Mouse (Mus musculus): Measurements from ENCODE around the gene Utp20. TPM values are rescaled to one million over a fixed set of nuclear protein-coding genes. Genes with fewer than 3 reads are reported as not detected.

Gene Utp20
- total RNA-seq, 1 experiment, result 136 TPM

GRCm38 (mm10) chr10:88715621-88716020 is 111.0 kb downstream of the Utp20 start:
- Histone ChIP-seq H3K9ac (ENCODE audit: insufficient read depth, low read depth, low read length, poor library complexity, severe bottlenecking) (no peak overlapping the region), H3K27ac (ENCODE audit: insufficient read depth, low read depth, low read length, poor library complexity, severe bottlenecking) (no peak overlapping the region), H3K36me3 (ENCODE audit: control insufficient read depth, insufficient read depth, low read length, poor library complexity, severe bottlenecking) (no peaks in the 10 kb centered on the region), H3K9me3 (ENCODE audit: control insufficient read depth, insufficient read depth, low read depth, low read length) (no peaks in the 10 kb centered on the region), H3K4me3 (ENCODE audit: insufficient read depth in 1 of 2, low read depth in 1 of 2, low read length in 2 of 2, poor library complexity in 1 of 2, severe bottlenecking in 1 of 2) (no peak overlapping the region), H3K4me1 (ENCODE audit: control insufficient read depth in 2 of 2, insufficient read depth in 2 of 2, low read length in 2 of 2, poor library complexity in 1 of 2) (peaks cover 7 to 9% of the 10 kb centered on the region in 2 experiments; a peak in 2 of 4 replicates)
- no peak for TF ChIP-seq ZNF384 (IDR thresholded peaks at IDR 0.05; ENCODE audit: low read depth, low read length)
- no peak for TF ChIP-seq CHD2 (IDR thresholded peaks at IDR 0.05; ENCODE audit: low read depth, low read length)
- TF ChIP-seq HCFC1 (IDR thresholded peaks at IDR 0.05; ENCODE audit: borderline replicate concordance, insufficient read depth, low read length), result no peak
- TF ChIP-seq ZC3H11A (IDR thresholded peaks at IDR 0.05; ENCODE audit: borderline replicate concordance, low read depth, low read length), result no peak
- no peak for TF ChIP-seq MAFK (IDR thresholded peaks at IDR 0.05; ENCODE audit: insufficient read depth, low read depth, low read length)
- DNase-seq (ENCODE audit: low read depth, low spot score), result no peak
- in situ Hi-C loops (cut with MboI; ENCODE audit: low sequenced_read_pairs in 2 of 2, unreplicated experiment in 2 of 2), result no loop called here

GRCm38 (mm10) chr10:88714744-88715143 is 111.9 kb downstream of the Utp20 start:
- TF ChIP-seq CHD2 (IDR thresholded peaks at IDR 0.05; ENCODE audit: low read depth, low read length) (no peak), ZC3H11A (IDR thresholded peaks at IDR 0.05; ENCODE audit: borderline replicate concordance, low read depth, low read length) (no peak), ZNF384 (IDR thresholded peaks at IDR 0.05; ENCODE audit: low read depth, low read length) (no peak), MAFK (IDR thresholded peaks at IDR 0.05; ENCODE audit: insufficient read depth, low read depth, low read length) (no peak), HCFC1 (IDR thresholded peaks at IDR 0.05; ENCODE audit: borderline replicate concordance, insufficient read depth, low read length) (no peak)
- in situ Hi-C loops (cut with MboI; ENCODE audit: low sequenced_read_pairs in 2 of 2, unreplicated experiment in 2 of 2), result no loop called here
- Histone ChIP-seq H3K27ac (ENCODE audit: insufficient read depth, low read depth, low read length, poor library complexity, severe bottlenecking) (no peak overlapping the region), H3K4me1 (ENCODE audit: control insufficient read depth in 2 of 2, insufficient read depth in 2 of 2, low read length in 2 of 2, poor library complexity in 1 of 2) (peaks cover 7 to 11% of the 10 kb centered on the region in 2 experiments; a peak in 2 of 4 replicates), H3K9ac (ENCODE audit: insufficient read depth, low read depth, low read length, poor library complexity, severe bottlenecking) (no peak overlapping the region), H3K36me3 (ENCODE audit: control insufficient read depth, insufficient read depth, low read length, poor library complexity, severe bottlenecking) (no peaks in the 10 kb centered on the region), H3K9me3 (ENCODE audit: control insufficient read depth, insufficient read depth, low read depth, low read length) (no peaks in the 10 kb centered on the region), H3K4me3 (ENCODE audit: insufficient read depth in 1 of 2, low read depth in 1 of 2, low read length in 2 of 2, poor library complexity in 1 of 2, severe bottlenecking in 1 of 2) (no peak overlapping the region)
- no peak for DNase-seq (ENCODE audit: low read depth, low spot score)

DNA sequence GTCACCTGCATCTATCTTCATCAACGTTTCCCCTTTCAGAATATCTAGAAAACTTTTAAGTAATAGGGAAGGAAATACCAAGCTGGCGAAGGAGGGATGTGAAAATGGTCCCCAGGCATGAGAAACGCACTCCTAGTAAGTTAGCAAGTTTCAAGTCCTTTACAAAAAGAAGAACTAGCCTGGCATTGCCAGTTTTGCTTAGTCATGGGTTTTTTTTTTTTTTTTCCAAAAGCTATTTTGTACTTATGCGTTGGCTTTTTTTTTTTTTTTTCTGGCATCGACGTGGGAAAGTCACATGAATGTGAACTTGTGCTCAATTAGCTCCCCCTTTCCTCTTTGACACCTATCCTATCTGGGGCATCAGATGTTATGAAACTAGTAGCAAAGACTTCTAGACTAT is 114.2 kb downstream of the Utp20 start:
- no peak for DNase-seq (ENCODE audit: low read depth, low spot score)
- in situ Hi-C loops (cut with MboI; ENCODE audit: low sequenced_read_pairs in 2 of 2, unreplicated experiment in 2 of 2), result no loop called here
- H3K4me1 ChIP-seq (ENCODE audit: control insufficient read depth in 2 of 2, insufficient read depth in 2 of 2, low read length in 2 of 2, poor library complexity in 1 of 2), result peaks cover 11 to 19% of the 10 kb centered on the region in 2 experiments; a peak in 3 of 4 replicates

GRCm38 (mm10) chr10:88708671-88709523 is 117.7 kb downstream of the Utp20 start:
- H3K4me1 ChIP-seq (ENCODE audit: control insufficient read depth in 2 of 2, insufficient read depth in 2 of 2, low read length in 2 of 2, poor library complexity in 1 of 2), result peaks cover 3 to 21% of the 10 kb centered on the region in 2 experiments; a peak in 3 of 4 replicates
- H3K4me3 ChIP-seq (ENCODE audit: insufficient read depth in 1 of 2, low read depth in 1 of 2, low read length in 2 of 2, poor library complexity in 1 of 2, severe bottlenecking in 1 of 2), result no peak overlapping the region
- H3K27ac ChIP-seq (ENCODE audit: insufficient read depth, low read depth, low read length, poor library complexity, severe bottlenecking), result peak overlapping the region; percentile 83
- H3K9me3 ChIP-seq (ENCODE audit: control insufficient read depth, insufficient read depth, low read depth, low read length), result no peaks in the 10 kb centered on the region
- DNase-seq (ENCODE audit: low read depth, low spot score), result peak; percentile 75
- no peaks in the 10 kb centered on the region for H3K36me3 ChIP-seq (ENCODE audit: control insufficient read depth, insufficient read depth, low read length, poor library complexity, severe bottlenecking)
- in situ Hi-C loops (cut with MboI; ENCODE audit: low sequenced_read_pairs in 2 of 2, unreplicated experiment in 2 of 2), result no loop called here
- no peak overlapping the region for H3K9ac ChIP-seq (ENCODE audit: insufficient read depth, low read depth, low read length, poor library complexity, severe bottlenecking)
- peak; percentile 60 for TF ChIP-seq CHD2 (IDR thresholded peaks at IDR 0.05; ENCODE audit: low read depth, low read length)
- peak; percentile 100 for TF ChIP-seq MAFK (IDR thresholded peaks at IDR 0.05; ENCODE audit: insufficient read depth, low read depth, low read length)
- no peak for TF ChIP-seq ZC3H11A (IDR thresholded peaks at IDR 0.05; ENCODE audit: borderline replicate concordance, low read depth, low read length)
- TF ChIP-seq ZNF384 (IDR thresholded peaks at IDR 0.05; ENCODE audit: low read depth, low read length), result peak; percentile 61
- TF ChIP-seq HCFC1 (IDR thresholded peaks at IDR 0.05; ENCODE audit: borderline replicate concordance, insufficient read depth, low read length), result no peak

More for the DNA sequence above, 114.2 kb downstream of the Utp20 start:
- Histone ChIP-seq H3K4me3 (ENCODE audit: insufficient read depth in 1 of 2, low read depth in 1 of 2, low read length in 2 of 2, poor library complexity in 1 of 2, severe bottlenecking in 1 of 2) (no peak overlapping the region), H3K27ac (ENCODE audit: insufficient read depth, low read depth, low read length, poor library complexity, severe bottlenecking) (no peak overlapping the region), H3K9ac (ENCODE audit: insufficient read depth, low read depth, low read length, poor library complexity, severe bottlenecking) (no peak overlapping the region), H3K9me3 (ENCODE audit: control insufficient read depth, insufficient read depth, low read depth, low read length) (no peaks in the 10 kb centered on the region), H3K36me3 (ENCODE audit: control insufficient read depth, insufficient read depth, low read length, poor library complexity, severe bottlenecking) (no peaks in the 10 kb centered on the region)
- TF ChIP-seq HCFC1 (IDR thresholded peaks at IDR 0.05; ENCODE audit: borderline replicate concordance, insufficient read depth, low read length) (no peak), ZNF384 (IDR thresholded peaks at IDR 0.05; ENCODE audit: low read depth, low read length) (no peak), MAFK (IDR thresholded peaks at IDR 0.05; ENCODE audit: insufficient read depth, low read depth, low read length) (peak; percentile 45; the same call in 1 of the 2 replicates)

All from ES-E14 (cell line).